Mouse (Mus musculus) E14TG2a.4 (cell line): ENCODE measurements around the gene Lrrc30.

Experiments
- H3K27me3 ChIP-seq: 2 replicates; pipeline ENCODE4 v1.6.1; 2014; ENCODE audit warnings: low read length, control low read depth; ENCODE audit not compliant: insufficient read depth
- H3K36me3 ChIP-seq: 2 replicates; pipeline ENCODE4 v1.6.1; 2014; ENCODE audit warnings: low read length, control low read depth; ENCODE audit not compliant: insufficient read depth
- H3K4me1 ChIP-seq: replicated peaks from 2 replicates; pipeline ENCODE4 v1.6.1; 2014; ENCODE audit warnings: low read depth, low read length, control low read depth
- H3K4me3 ChIP-seq: replicated peaks from 2 replicates; pipeline ENCODE4 v1.5.1; 2014; ENCODE audit warnings: mild to moderate bottlenecking, low read length
- H3K9me3 ChIP-seq: 2 replicates; pipeline ENCODE4 v1.6.1; 2014; ENCODE audit warnings: low read length, control low read depth
- CTCF ChIP-seq: conservative IDR thresholded peaks from 2 replicates; pipeline ENCODE4 v1.5.1; 2014; ENCODE audit warnings: low read length
- NANOG ChIP-seq: IDR thresholded peaks from 2 replicates; pipeline ENCODE4 v1.6.1; 2014; ENCODE audit warnings: borderline replicate concordance, low read length, mixed read lengths
- POU5F1 ChIP-seq: IDR thresholded peaks from 2 replicates; pipeline ENCODE4 v1.6.1; 2014; ENCODE audit warnings: low read length, borderline replicate concordance

Lrrc30 gene

DNA sequence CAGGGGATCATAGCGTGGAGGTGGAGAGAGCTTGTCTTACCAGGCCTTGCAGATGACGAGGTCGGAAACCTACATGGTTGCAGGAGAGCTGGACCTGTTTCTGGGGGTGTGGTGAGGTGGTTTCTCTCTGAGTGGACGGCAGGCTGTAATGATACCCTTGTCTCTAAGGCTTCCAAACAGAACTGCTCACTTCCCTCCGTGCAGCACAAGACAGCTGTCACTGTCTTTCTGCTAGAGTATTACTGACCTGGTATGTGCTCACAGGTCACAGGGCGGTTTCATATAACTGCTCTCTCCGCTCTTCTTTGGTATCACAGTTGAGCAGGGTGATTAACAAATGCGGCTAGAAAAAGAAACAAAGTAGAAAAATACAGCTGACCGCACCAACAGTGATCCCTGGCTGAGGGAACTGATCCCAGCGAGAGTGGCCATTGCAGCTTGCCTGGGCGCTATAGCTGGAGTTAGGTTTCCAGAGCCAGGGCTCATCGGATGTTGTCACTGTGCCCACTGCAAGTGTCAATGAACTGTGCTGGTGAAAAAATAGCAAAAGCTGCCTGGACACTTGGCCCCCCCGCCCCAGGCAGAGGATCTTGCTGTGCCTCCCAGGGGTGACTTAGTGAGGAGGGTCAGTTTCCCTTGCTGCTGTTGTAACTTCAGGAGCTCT lies at the start of gene Lrrc30:
Gene Lrrc30, minus strand, starts transcription at position 48 of the 664 bp plus-strand sequence.
- TF ChIP-seq CTCF (no peak), POU5F1 (no peak), NANOG (no peak)
- Histone ChIP-seq H3K9me3 (no peaks in the 10 kb centered on the region), H3K27me3 (peaks cover 20% of the 10 kb centered on the region; the same call in 1 of the 2 replicates), H3K4me3 (no peak within 1 kb of the TSS), H3K36me3 (no peaks in the 10 kb centered on the region), H3K4me1 (peaks cover 11% of the 10 kb centered on the region)

GRCm38 (mm10) chr17:67681084-67681483 lies 48.6 kb upstream of the Lrrc30 start:
- Histone ChIP-seq H3K36me3 (no peaks in the 10 kb centered on the region), H3K4me3 (no peak overlapping the region), H3K27me3 (no peaks in the 10 kb centered on the region), H3K9me3 (0 out of 2 replicates have a peak, but pooled peaks cover 2% of the 10 kb centered on the region), H3K4me1 (peaks cover 6% of the 10 kb centered on the region; the same call in 1 of the 2 replicates)
- TF ChIP-seq CTCF (no peak), POU5F1 (no peak), NANOG (no peak)

- Histone ChIP-seq H3K36me3 (no peaks in the 10 kb centered on the region), H3K4me1 (peaks cover 6% of the 10 kb centered on the region; the same call in 1 of the 2 replicates), H3K27me3 (no peaks in the 10 kb centered on the region), H3K9me3 (no peaks in the 10 kb centered on the region), H3K4me3 (no peak overlapping the region)
- TF ChIP-seq CTCF (no peak), POU5F1 (no peak), NANOG (no peak)
Measured at GRCm38 (mm10) chr17:67678576-67678975, 46.1 kb upstream of the Lrrc30 start.

DNA sequence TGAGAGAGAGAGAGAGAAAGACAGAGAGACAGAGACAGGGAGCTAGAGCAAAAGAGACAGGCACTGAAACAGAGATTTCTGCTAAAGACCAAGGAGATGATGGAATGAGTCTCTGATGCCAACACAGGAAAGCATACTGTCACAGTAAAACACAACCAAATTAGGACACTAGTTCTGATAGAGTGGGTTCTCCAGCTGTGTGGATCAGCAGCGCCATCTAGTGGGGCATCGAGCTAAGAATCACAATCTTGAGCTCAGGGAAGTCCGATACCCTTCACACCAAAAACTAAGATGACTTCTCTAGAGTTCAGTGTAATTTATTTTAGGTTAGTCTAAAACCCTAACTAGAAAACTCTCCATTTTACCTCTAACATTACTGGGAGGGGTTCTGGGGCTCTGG lies 35.5 kb upstream of the Lrrc30 start:
- no peaks in the 10 kb centered on the region for H3K9me3 ChIP-seq
- H3K4me1 ChIP-seq = no peaks in the 10 kb centered on the region
- 0 out of 2 replicates have a peak, but pooled peaks cover 2% of the 10 kb centered on the region for H3K27me3 ChIP-seq
- no peak overlapping the region for H3K4me3 ChIP-seq
- peak; percentile 62 for TF ChIP-seq CTCF
- TF ChIP-seq POU5F1 = no peak
- H3K36me3 ChIP-seq = no peaks in the 10 kb centered on the region

GRCm38 (mm10) chr17:67666981-67667380 lies 34.5 kb upstream of the Lrrc30 start:
- H3K4me3 ChIP-seq = no peak overlapping the region
- no peaks in the 10 kb centered on the region for H3K36me3 ChIP-seq
- H3K9me3 ChIP-seq = no peaks in the 10 kb centered on the region
- H3K27me3 ChIP-seq = 0 out of 2 replicates have a peak, but pooled peaks cover 2% of the 10 kb centered on the region
- TF ChIP-seq NANOG (no peak), CTCF (no peak), POU5F1 (no peak)
- H3K4me1 ChIP-seq = no peaks in the 10 kb centered on the region

GRCm38 (mm10) chr17:67664299-67664698 lies 31.8 kb upstream of the Lrrc30 start:
- Histone ChIP-seq H3K4me1 (no peaks in the 10 kb centered on the region), H3K9me3 (peaks cover 5% of the 10 kb centered on the region; the same call in 1 of the 2 replicates), H3K36me3 (no peaks in the 10 kb centered on the region), H3K27me3 (0 out of 2 replicates have a peak, but pooled peaks cover 2% of the 10 kb centered on the region), H3K4me3 (no peak overlapping the region)
- TF ChIP-seq CTCF (no peak), POU5F1 (no peak), NANOG (no peak)

DNA sequence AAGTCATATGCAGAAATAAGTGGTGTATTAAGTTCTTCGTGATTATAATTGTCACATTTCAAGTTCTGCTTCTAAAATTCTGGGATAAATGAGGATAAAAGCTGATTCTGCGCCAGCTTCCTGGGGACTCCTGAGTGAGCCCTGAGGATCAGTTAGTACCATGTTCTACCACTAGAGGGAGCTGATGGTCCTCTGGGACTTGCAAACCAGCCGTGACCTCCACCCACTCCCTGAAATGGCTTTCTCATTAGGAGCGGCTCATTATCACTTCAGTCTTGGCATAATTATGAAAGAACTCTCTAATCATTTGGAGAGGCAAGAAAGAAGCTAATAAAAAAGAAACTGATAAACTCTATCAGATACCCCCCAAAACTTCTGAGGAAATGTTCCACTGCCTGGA lies 19.0 kb upstream of the Lrrc30 start:
- no peaks in the 10 kb centered on the region for H3K4me1 ChIP-seq
- H3K27me3 ChIP-seq = no peaks in the 10 kb centered on the region
- TF ChIP-seq NANOG (no peak), CTCF (peak; percentile 87), POU5F1 (no peak)
- peaks cover 7% of the 10 kb centered on the region; the same call in 1 of the 2 replicates for H3K9me3 ChIP-seq
- H3K4me3 ChIP-seq = no peak overlapping the region
- H3K36me3 ChIP-seq = no peaks in the 10 kb centered on the region

DNA sequence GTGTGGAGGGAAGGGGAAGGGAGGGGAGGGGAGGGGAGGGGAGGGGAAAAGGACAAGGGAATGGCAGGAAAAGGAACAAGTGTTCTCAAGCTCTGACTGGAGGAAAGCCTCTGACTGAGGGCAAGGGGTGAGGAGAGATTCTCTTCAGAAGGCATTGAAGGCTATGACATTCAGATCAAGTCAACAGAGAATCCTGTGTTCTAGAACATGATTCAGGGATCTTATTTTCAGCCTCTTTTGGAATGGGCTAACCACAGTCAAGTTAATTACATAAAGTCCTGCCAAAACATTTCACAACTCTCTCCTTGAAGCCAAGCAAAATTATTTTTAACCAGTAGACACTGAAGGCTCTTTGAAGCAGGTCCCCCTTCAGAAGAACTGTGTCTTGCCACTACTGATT lies 9.1 kb upstream of the Lrrc30 start:
- Histone ChIP-seq H3K36me3 (no peaks in the 10 kb centered on the region), H3K4me1 (0 out of 2 replicates have a peak, but pooled peaks cover 2% of the 10 kb centered on the region), H3K4me3 (no peak overlapping the region), H3K27me3 (no peaks in the 10 kb centered on the region), H3K9me3 (peaks cover 19% of the 10 kb centered on the region)
- TF ChIP-seq CTCF = no peak
- no peak for TF ChIP-seq NANOG
- TF ChIP-seq POU5F1 = no peak
